Mouse (Mus musculus) kidney, postnatal 14 days (tissue): Measurements from ENCODE around the gene Tbc1d2b.

Source experiments
- DNase-seq: peaks from one replicate; pipeline ENCODE4 v3.0.0; 2022; ENCODE audit warnings: mixed read lengths

Gene Tbc1d2b

GRCm38 (mm10) chr9:90241041-90241440 is 29.6 kb downstream of the Tbc1d2b start:
- no peak for DNase-seq

GRCm38 (mm10) chr9:90240560-90240959 is 30.0 kb downstream of the Tbc1d2b start:
- DNase-seq: no peak

GRCm38 (mm10) chr9:90237232-90238062 is 33.2 kb downstream of the Tbc1d2b start:
- no peak for DNase-seq

GRCm38 (mm10) chr9:90236817-90237216 is 33.8 kb downstream of the Tbc1d2b start:
- DNase-seq: no peak

GRCm38 (mm10) chr9:90235258-90235882 is 35.2 kb downstream of the Tbc1d2b start:
- DNase-seq: no peak

GRCm38 (mm10) chr9:90234786-90235185 is 35.8 kb downstream of the Tbc1d2b start:
- DNase-seq: no peak

- DNase-seq: no peak
Observed at GRCm38 (mm10) chr9:90233906-90234419, 36.6 kb downstream of the Tbc1d2b start.

- DNase-seq: no peak
Observed at GRCm38 (mm10) chr9:90232781-90233690, 37.6 kb downstream of the Tbc1d2b start.

GRCm38 (mm10) chr9:90227171-90227570 is 43.4 kb downstream of the Tbc1d2b start:
- DNase-seq: peak; percentile 48

- no peak for DNase-seq
Observed at GRCm38 (mm10) chr9:90226742-90227096, 43.9 kb downstream of the Tbc1d2b start.

- DNase-seq: peak; percentile 49
Observed at GRCm38 (mm10) chr9:90226081-90226741, 44.4 kb downstream of the Tbc1d2b start.

- DNase-seq: no peak
Observed at GRCm38 (mm10) chr9:90222275-90222674, 48.3 kb downstream of the Tbc1d2b start.

- no peak for DNase-seq
Observed at GRCm38 (mm10) chr9:90217501-90217900, 53.1 kb downstream of the Tbc1d2b start.

GRCm38 (mm10) chr9:90216259-90217001 is 54.2 kb downstream of the Tbc1d2b start:
- DNase-seq: no peak

- no peak for DNase-seq
Observed at GRCm38 (mm10) chr9:90213127-90213526, 57.5 kb downstream of the Tbc1d2b start.

GRCm38 (mm10) chr9:90208655-90209054 is 61.9 kb downstream of the Tbc1d2b start:
- DNase-seq: no peak

GRCm38 (mm10) chr9:90207808-90208207 is 62.8 kb downstream of the Tbc1d2b start:
- no peak for DNase-seq

GRCm38 (mm10) chr9:90206500-90206899 is 64.1 kb downstream of the Tbc1d2b start:
- peak; percentile 80 for DNase-seq

- no peak for DNase-seq
Observed at GRCm38 (mm10) chr9:90204396-90204915, 66.1 kb downstream of the Tbc1d2b start.

- DNase-seq: no peak
Observed at GRCm38 (mm10) chr9:90203233-90203632, 67.4 kb downstream of the Tbc1d2b start.

- peak; percentile 14 for DNase-seq
Observed at GRCm38 (mm10) chr9:90201541-90201940, 69.1 kb downstream of the Tbc1d2b start.
